Mouse (Mus musculus) limb, embryonic 13.5 days (tissue): Measurements from ENCODE around the gene Etl4. TPM values are rescaled to one million over a fixed set of nuclear protein-coding genes. Genes with fewer than 3 reads are reported as not detected.

Experiments
- ATAC-seq: fragments of 200-750 bp; cut with Nextera tagmentation; 2 replicates; pipeline ENCODE4 v1.8.0; 2017; ENCODE audit warnings: low read depth, moderate number of reproducible peaks, moderate TSS enrichment; ENCODE audit not compliant: low FRiP score
- H3K27ac ChIP-seq: fragments of 300-500 bp; sonication (generic); 2 replicates; pipeline ENCODE4 v1.5.1; 2015; ENCODE audit warnings: inconsistent platforms, mild to moderate bottlenecking, moderate library complexity
- H3K27me3 ChIP-seq: fragments of 300-500 bp; sonication (generic); 2 replicates; pipeline ENCODE4 v1.6.1; 2015; ENCODE audit warnings: mild to moderate bottlenecking, inconsistent platforms
- H3K36me3 ChIP-seq: fragments of 300-500 bp; sonication (generic); 2 replicates; pipeline ENCODE4 v1.6.1; 2015; ENCODE audit warnings: inconsistent platforms, mild to moderate bottlenecking, moderate library complexity
- H3K4me1 ChIP-seq: fragments of 300-500 bp; sonication (generic); 2 replicates; pipeline ENCODE4 v1.6.1; 2015; ENCODE audit warnings: inconsistent platforms
- H3K4me2 ChIP-seq: fragments of 300-500 bp; sonication (generic); replicated peaks from 2 replicates; pipeline ENCODE4 v1.6.1; 2015; ENCODE audit warnings: inconsistent platforms, mild to moderate bottlenecking, moderate library complexity
- H3K4me3 ChIP-seq: fragments of 300-500 bp; sonication (generic); 2 replicates; pipeline ENCODE4 v1.5.1; 2015; ENCODE audit warnings: moderate library complexity, mild to moderate bottlenecking, inconsistent platforms
- H3K9ac ChIP-seq: fragments of 300-500 bp; sonication (generic); 2 replicates; pipeline ENCODE4 v1.6.1; 2015; ENCODE audit warnings: mild to moderate bottlenecking, inconsistent platforms
- H3K9me3 ChIP-seq: fragments of 300-500 bp; sonication (generic); 2 replicates; pipeline ENCODE4 v1.6.1; 2016; ENCODE audit warnings: inconsistent platforms
- WGBS: fragments of 180-500 bp; shearing (Covaris S2); methylation state at CpG from one replicate; pipeline ENCODE4 v1.1.7; 2015; 5-methylcytosine and 5-hydroxymethylcytosine counted together
- polyA plus RNA-seq: library from polyadenylated mRNA; unstranded; fragments of >200 nt; fragmentation: Nextera tagmentation; extraction: Ambion mirVana; gene quantifications from 2 replicates; pipeline ENCODE4 v1.2.1, GENCODE M21; 2015

The Etl4 gene
- polyA plus RNA-seq = 22.7 and 25.6 TPM in 2 replicates

DNA sequence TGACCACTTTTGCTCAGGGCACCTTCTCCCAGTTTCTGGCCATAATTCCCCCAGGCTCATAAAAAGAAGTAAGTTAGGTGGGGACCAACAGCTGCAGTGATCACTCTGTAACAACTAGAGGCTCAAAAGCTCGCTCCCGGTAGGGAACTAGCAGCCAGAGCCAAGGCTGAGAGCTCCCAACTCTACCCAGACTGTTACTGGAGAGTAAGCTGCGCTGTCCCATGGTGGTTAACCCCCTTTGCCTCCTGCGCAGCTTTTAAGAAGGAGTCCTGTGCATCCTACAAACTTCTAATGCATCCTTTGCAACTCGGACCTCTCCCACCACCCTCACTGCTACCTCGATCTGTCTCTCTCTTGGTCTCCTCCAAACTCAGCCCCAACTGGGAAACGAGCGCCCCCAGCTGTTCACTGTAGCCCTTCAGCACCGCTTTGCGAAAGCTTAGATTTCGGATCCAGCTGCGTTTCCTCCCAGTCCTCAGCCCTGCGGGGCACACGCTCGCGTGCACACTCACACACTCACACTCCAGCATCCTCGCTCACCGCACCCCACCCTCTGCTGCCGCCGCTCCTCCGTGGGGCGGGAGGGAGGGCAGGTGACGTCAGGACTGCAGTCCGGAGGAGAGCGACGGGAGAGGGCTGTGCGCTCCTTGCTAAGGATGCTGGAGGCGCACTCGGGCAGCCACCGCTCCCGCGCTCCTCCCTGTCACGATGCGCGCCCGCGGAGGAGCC is at the start of gene Etl4:
Etl4 (plus strand) TSS at position 610 of the 729 bp plus-strand sequence.
- Histone ChIP-seq H3K9me3 (peaks cover 3% of the 10 kb centered on the region; the same call in 1 of the 2 replicates), H3K4me2 (peak within 1 kb of the TSS; percentile 95), H3K4me1 (peaks cover 17% of the 10 kb centered on the region), H3K9ac (peak within 1 kb of the TSS; percentile 57), H3K4me3 (peak within 1 kb of the TSS; percentile 56), H3K27ac (no peak within 1 kb of the TSS), H3K36me3 (no peaks in the 10 kb centered on the region), H3K27me3 (peaks cover 58% of the 10 kb centered on the region)
- ATAC-seq = peak; percentile 90
- WGBS = 0% methylated on average over 36 of the region's 37 CpGs

DNA sequence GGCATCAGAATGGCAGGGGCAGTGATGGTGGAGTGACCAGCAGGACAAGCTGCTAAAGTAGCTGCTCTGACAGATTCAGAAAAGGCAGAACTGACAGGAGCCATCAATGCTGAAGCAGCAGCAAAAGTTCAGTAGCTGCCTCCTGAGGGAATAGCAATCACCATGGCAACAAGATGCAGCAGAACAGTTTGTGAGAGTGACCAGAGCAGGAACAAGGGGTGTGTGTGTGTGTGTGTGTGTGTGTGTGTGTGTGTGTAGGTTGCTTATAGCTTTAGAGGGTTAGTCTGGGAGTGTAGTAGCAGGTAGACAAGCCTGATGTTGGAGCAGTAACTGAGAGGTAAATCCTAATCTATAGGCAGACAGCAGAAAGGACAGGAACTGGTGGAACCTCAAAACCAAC is 40.4 kb upstream of the Etl4 start:
- no peak overlapping the region for H3K27ac ChIP-seq
- no peak overlapping the region for H3K4me2 ChIP-seq
- no peak for ATAC-seq
- no peaks in the 10 kb centered on the region for H3K9me3 ChIP-seq
- no peak overlapping the region for H3K4me3 ChIP-seq
- H3K27me3 ChIP-seq = no peaks in the 10 kb centered on the region
- no peak overlapping the region for H3K9ac ChIP-seq
- H3K36me3 ChIP-seq = no peaks in the 10 kb centered on the region
- H3K4me1 ChIP-seq = no peaks in the 10 kb centered on the region

DNA sequence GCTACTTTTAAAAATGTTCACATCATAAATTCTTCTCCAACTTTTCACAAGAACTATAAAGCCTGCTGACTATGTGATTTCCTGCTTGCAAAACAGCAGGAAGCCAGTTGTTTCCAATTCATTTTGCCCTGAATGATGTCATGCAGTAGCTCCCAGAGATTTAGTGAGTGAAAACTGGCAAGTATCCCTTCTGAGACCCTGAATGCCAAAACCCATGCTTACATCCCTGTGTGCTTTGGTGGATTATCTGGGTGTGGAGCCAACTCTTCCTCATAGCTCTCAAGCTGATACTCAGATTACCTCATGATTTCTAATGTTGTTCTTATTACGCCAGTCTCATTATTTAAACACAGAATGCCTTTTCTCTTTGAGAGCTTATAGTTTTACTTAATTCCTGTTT is 37.7 kb upstream of the Etl4 start:
- no peaks in the 10 kb centered on the region for H3K4me1 ChIP-seq
- ATAC-seq = peak; percentile 66; the same call in 1 of the 2 replicates
- 49% methylated on average over 1 of the region's 1 CpGs for WGBS

DNA sequence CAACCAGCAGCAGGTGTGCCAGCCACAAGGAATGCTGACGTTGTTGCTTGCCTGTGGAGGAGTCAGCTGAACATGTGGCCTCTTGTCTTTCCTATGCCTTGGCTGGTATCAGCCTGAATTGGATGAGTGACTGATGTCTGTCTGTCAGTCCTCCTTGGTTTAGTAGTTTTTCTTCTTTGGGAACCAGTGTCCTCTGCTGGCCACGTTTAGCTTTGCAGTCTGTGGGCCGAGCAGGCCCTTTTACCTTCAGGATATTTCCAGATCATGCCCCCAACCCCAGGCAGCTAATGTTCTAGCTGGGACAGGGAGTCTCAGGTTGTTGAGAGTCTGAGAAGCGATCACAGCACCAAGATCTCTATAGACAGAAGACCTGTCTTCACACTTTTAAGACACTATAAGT is 18.7 kb upstream of the Etl4 start:
- Histone ChIP-seq H3K4me2 (no peak overlapping the region), H3K27me3 (no peaks in the 10 kb centered on the region), H3K27ac (no peak overlapping the region), H3K9me3 (no peaks in the 10 kb centered on the region), H3K4me1 (no peaks in the 10 kb centered on the region), H3K36me3 (no peaks in the 10 kb centered on the region), H3K9ac (no peak overlapping the region), H3K4me3 (no peak overlapping the region)
- no peak for ATAC-seq
- 38% methylated on average over 4 of the region's 4 CpGs for WGBS

More for the DNA sequence above, 37.7 kb upstream of the Etl4 start:
- Histone ChIP-seq H3K36me3 (no peaks in the 10 kb centered on the region), H3K9ac (no peak overlapping the region), H3K27me3 (no peaks in the 10 kb centered on the region), H3K27ac (no peak overlapping the region), H3K4me2 (no peak overlapping the region), H3K4me3 (no peak overlapping the region), H3K9me3 (no peaks in the 10 kb centered on the region)

DNA sequence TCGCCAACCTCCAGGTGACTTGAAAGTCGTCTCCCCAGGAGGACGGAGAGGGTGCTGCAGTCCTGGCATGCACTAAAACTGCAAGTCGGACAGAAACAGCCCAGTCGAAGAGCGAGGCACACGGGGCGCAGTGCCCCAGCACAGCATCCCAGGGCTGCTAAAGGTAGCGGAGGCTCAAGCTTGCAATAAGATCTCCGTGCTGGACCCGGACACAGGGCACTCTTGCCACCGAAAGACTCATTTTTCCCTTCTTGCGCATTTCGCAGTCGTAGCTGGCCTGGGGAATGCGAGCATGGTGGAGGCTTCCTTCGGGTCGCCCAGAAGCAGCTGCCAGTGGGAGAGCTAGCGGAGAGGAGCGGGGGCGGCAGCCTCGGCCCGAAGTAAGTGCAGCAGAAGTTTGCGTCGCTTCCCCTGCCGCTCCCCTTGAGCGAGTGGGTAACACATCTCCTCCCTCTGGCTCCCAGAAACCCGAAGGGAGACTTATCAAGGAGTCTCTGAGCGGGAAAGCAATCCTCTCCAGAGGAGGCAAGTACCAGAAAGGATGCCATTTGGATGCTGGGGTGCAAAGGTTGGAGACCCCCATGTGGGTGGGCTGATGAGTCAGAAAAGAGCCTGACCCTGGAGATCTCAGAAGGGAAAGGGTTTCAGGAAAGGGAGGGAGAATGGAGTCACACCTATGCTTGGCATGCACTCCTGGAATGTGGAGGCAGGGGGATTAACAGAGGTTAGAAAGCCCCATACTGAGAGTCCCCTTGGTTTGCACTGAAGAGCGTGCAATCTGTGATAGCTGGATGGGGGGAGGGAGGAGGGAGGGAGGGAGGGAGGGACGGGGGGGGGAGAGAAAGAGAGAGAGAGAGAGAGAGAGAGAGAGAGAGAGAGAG is 560 bp downstream of the Etl4 start:
- Histone ChIP-seq H3K9ac (peak overlapping the region; percentile 57), H3K27me3 (peaks cover 58% of the 10 kb centered on the region), H3K27ac (no peak overlapping the region), H3K36me3 (no peaks in the 10 kb centered on the region), H3K4me3 (peak overlapping the region; percentile 56), H3K9me3 (peaks cover 4% of the 10 kb centered on the region; the same call in 1 of the 2 replicates), H3K4me1 (peaks cover 17% of the 10 kb centered on the region), H3K4me2 (peak overlapping the region; percentile 95)
- peak; percentile 67; the same call in 1 of the 2 replicates for ATAC-seq
- under 1% methylated on average over 29 of the region's 31 CpGs for WGBS

DNA sequence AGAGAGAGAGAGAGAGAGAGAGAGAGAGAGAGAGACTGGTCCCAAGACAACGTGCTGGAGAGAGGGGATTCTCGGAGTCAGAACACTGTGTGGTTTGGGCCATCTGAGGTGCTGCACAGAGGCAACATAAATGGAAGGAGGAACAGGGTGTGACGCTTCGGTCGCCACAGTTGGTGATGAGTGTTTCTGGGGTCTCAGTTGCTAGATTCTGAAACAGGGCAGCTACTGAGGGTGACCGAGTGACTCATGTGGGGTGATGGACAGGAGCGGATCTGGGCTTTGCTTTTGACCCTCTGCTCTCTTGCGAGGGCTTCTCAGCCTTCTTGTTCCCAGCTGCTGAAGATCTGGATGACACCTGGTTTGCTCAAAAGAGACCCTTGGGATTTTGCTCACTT is 1.2 kb downstream of the Etl4 start:
- WGBS = 2% methylated on average over 8 of the region's 8 CpGs
- Histone ChIP-seq H3K4me1 (peaks cover 17% of the 10 kb centered on the region), H3K27me3 (peaks cover 58% of the 10 kb centered on the region), H3K27ac (no peak overlapping the region), H3K4me3 (no peak overlapping the region), H3K9ac (no peak overlapping the region), H3K9me3 (peaks cover 4% of the 10 kb centered on the region; the same call in 1 of the 2 replicates), H3K4me2 (peak overlapping the region; percentile 95; the same call in 1 of the 2 replicates), H3K36me3 (no peaks in the 10 kb centered on the region)
- ATAC-seq = no peak

DNA sequence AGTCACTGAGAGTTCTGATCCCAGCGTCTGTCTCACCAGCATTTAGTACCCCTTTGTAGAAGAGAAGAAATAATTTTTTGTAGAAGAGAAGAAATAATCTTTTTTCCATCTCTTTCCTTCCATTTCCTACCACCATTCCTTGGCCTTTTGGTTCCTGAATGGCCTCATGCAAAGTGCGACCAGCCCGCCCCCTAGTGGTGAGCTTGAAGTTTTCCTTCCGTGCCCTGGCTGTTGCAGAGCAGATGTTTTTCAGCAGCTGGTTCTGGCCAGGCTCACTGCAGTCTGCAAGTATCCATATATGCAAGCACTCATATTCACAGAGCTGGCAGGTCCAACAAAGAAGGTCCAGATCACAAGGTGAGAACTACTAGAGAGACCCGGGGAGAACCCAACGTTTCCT is 9.6 kb downstream of the Etl4 start:
- 19% methylated on average over 6 of the region's 6 CpGs for whole genome bisulfite sequencing
- Histone ChIP-seq H3K4me2 (0 out of 2 replicates have a peak overlapping the region, but pooled peaks have one; percentile 12), H3K27ac (no peak overlapping the region), H3K27me3 (no peaks in the 10 kb centered on the region), H3K9ac (no peak overlapping the region), H3K36me3 (no peaks in the 10 kb centered on the region), H3K4me3 (no peak overlapping the region), H3K4me1 (no peaks in the 10 kb centered on the region), H3K9me3 (peaks cover 3% of the 10 kb centered on the region; the same call in 1 of the 2 replicates)
- ATAC-seq = peak; percentile 78; the same call in 1 of the 2 replicates

DNA sequence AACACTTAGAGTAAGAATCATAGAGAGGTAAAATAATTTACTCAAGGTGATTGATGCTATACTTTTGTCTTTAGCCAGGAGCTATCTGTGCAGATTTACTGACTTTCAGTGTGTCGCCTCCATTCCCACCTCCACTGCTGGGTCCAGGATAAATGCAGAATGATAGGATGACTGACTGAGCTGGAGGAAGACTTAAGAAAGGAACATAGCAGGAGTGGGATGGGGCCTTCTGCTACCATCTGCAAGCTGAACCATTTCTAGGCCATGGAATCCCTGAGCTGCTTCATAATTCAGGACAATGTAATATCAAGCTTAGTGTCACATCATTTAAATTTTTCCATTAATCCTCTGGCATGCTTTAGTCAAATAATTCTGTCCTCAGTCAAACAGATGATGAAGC is 20.4 kb downstream of the Etl4 start:
- Histone ChIP-seq H3K27ac (no peak overlapping the region), H3K36me3 (no peaks in the 10 kb centered on the region), H3K4me1 (no peaks in the 10 kb centered on the region), H3K4me2 (no peak overlapping the region), H3K9ac (no peak overlapping the region), H3K27me3 (no peaks in the 10 kb centered on the region), H3K9me3 (no peaks in the 10 kb centered on the region), H3K4me3 (no peak overlapping the region)
- 82% methylated on average over 1 of the region's 1 CpGs for WGBS
- no peak for ATAC-seq

DNA sequence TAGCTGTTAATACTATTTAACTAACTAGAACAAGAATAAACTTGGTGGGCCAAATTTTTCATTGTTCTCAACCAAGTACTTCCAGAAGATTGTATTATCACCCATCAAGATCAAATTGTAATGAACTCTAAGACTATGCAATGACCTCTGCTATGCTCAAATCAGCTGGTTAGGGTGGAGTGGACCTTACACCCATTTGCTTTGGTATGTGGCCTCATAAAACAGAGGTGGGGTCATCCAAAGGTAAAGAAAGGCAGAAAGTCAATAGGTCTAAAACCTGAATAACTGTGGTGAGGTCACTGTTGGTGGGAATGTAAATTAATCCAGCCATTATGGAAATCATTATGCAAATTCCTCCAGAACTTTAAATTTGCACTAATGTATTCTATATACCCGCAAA is 24.3 kb downstream of the Etl4 start:
- H3K36me3 ChIP-seq = no peaks in the 10 kb centered on the region
- H3K9me3 ChIP-seq = no peaks in the 10 kb centered on the region
- no peak overlapping the region for H3K4me2 ChIP-seq
- no peaks in the 10 kb centered on the region for H3K4me1 ChIP-seq
- no peak for ATAC-seq
- H3K27ac ChIP-seq = no peak overlapping the region
- no peak overlapping the region for H3K9ac ChIP-seq
- no peaks in the 10 kb centered on the region for H3K27me3 ChIP-seq
- no peak overlapping the region for H3K4me3 ChIP-seq
- WGBS = 78% methylated on average over 1 of the region's 1 CpGs

DNA sequence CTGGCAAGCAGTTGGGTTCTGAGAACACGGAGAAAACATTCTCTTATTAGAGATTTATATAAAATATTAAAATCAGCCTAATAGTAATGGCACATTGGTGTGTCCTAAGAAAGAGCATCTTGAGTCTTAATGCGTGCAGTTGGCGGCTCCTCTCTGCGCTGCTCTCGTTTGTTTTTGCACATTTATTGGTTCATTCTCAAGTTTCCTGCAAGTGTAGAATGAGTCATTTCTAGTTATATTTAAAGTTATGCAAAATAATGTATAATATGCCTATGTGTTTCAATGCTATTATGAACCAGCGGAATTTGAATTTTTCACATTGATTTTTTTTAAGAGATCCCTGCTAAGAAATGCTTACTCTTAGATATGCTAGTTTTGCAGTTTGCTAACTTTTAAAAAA is 35.6 kb downstream of the Etl4 start:
- no peaks in the 10 kb centered on the region for H3K27me3 ChIP-seq
- no peak overlapping the region for H3K4me3 ChIP-seq
- no peak overlapping the region for H3K27ac ChIP-seq
- H3K9me3 ChIP-seq = no peaks in the 10 kb centered on the region
- H3K4me2 ChIP-seq = no peak overlapping the region
- ATAC-seq = no peak
- H3K4me1 ChIP-seq = no peaks in the 10 kb centered on the region
- no peaks in the 10 kb centered on the region for H3K36me3 ChIP-seq
- H3K9ac ChIP-seq = no peak overlapping the region
- 94% methylated on average over 6 of the region's 6 CpGs for WGBS

DNA sequence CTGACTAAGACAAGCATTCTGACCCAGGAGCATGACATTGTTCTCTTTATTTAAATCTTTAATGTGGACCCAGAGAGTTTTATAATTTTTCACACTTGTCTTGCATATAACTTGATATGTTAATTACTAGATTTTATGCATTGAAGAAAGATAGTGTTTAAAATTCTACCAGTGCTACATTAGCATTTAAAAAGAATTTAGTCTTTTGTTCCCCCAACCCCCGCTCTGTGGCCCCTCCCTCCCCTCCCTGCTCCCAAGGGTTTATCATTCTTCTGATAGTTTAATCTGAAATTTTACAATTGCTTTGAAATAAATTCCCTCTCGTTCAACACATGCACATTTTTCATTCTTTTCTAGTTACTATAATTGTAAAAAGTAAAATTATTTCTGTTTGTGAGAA is 43.4 kb downstream of the Etl4 start:
- ATAC-seq = no peak
- H3K4me3 ChIP-seq = no peak overlapping the region
- H3K9ac ChIP-seq = no peak overlapping the region
- no peak overlapping the region for H3K27ac ChIP-seq
- H3K36me3 ChIP-seq = no peaks in the 10 kb centered on the region
- no peak overlapping the region for H3K4me2 ChIP-seq
- H3K9me3 ChIP-seq = no peaks in the 10 kb centered on the region
- H3K4me1 ChIP-seq = no peaks in the 10 kb centered on the region
- no peaks in the 10 kb centered on the region for H3K27me3 ChIP-seq
- WGBS = 85% methylated on average over 2 of the region's 2 CpGs

DNA sequence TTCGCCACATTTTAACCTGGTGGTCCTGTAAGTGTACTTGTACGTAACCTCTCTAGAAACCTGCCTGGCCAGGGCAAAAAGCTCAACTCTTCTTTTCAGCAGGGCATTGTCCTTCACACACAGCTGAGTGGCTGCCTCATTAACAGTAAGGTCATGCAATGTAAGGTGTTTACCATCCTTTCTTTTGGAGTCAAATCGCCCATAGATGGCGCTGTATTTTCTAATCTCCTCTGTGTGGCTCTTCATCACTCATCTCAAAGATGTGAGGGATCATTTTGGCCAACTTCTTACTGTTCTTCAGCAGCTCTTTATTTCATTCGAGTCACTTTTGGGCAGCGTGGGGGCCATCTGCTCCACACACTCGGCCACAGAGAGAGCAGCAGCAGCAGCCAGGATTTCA is 56.9 kb downstream of the Etl4 start:
- H3K9ac ChIP-seq = no peak overlapping the region

More for the DNA sequence above, 56.9 kb downstream of the Etl4 start:
- Histone ChIP-seq H3K9me3 (no peaks in the 10 kb centered on the region), H3K27ac (no peak overlapping the region), H3K36me3 (no peaks in the 10 kb centered on the region), H3K4me1 (no peaks in the 10 kb centered on the region), H3K4me3 (no peak overlapping the region), H3K4me2 (no peak overlapping the region), H3K27me3 (no peaks in the 10 kb centered on the region)
- ATAC-seq = no peak
- WGBS = 60% methylated on average over 7 of the region's 7 CpGs
